Mouse (Mus musculus) liver, embryonic 11.5 days (tissue): ENCODE results near the gene S1pr5. TPM values are rescaled to one million over a fixed set of nuclear protein-coding genes. Genes with fewer than 3 reads are reported as not detected.
A peak's percentile ranks its signal among the peaks of the same experiment; 100 is the strongest.
"Not testable (repeated sequence)": the region's sequence is repeated elsewhere in the genome, so short reads cannot be mapped to it uniquely, and the experiment has no call there.

Source experiments
- ATAC-seq: fragments of 200-750 bp; cut with Nextera tagmentation; replicated peaks from 2 replicates; pipeline ENCODE4 v1.8.0; 2017; ENCODE audit warnings: moderate number of reproducible peaks, mild to moderate bottlenecking, moderate TSS enrichment, moderate library complexity; ENCODE audit not compliant: low FRiP score
- DNase-seq: peaks from one replicate; pipeline ENCODE4 v3.0.0-alpha.2; 2017; ENCODE audit warnings: low spot score
- H3K27ac ChIP-seq: fragments of 300-500 bp; sonication (generic); 2 replicates; pipeline ENCODE4 v1.5.1; 2014; ENCODE audit warnings: mild to moderate bottlenecking, low read depth, low read length, control low read depth
- H3K27me3 ChIP-seq: fragments of 300-500 bp; sonication (generic); replicated peaks from 2 replicates; pipeline ENCODE4 v1.6.1; 2014; ENCODE audit warnings: low read length, mixed read lengths; ENCODE audit not compliant: control insufficient read depth, insufficient read depth
- H3K36me3 ChIP-seq: fragments of 300-500 bp; sonication (generic); 2 replicates; pipeline ENCODE4 v1.6.1; 2014; ENCODE audit warnings: mild to moderate bottlenecking, low read length, moderate library complexity, mixed read lengths; ENCODE audit not compliant: control insufficient read depth, insufficient read depth
- H3K4me1 ChIP-seq: fragments of 300-500 bp; sonication (generic); replicated peaks from 2 replicates; pipeline ENCODE4 v1.6.1; 2014; ENCODE audit warnings: low read length, mixed read lengths; ENCODE audit not compliant: control insufficient read depth, insufficient read depth
- H3K4me2 ChIP-seq: fragments of 300-500 bp; sonication (generic); 2 replicates; pipeline ENCODE4 v1.6.1; 2014; ENCODE audit warnings: mild to moderate bottlenecking, control low read depth, moderate library complexity
- H3K4me3 ChIP-seq: fragments of 300-500 bp; sonication (generic); 2 replicates; pipeline ENCODE4 v1.5.1; 2014; ENCODE audit warnings: low read depth, low read length, control low read depth
- H3K9ac ChIP-seq: fragments of 300-500 bp; sonication (generic); 2 replicates; pipeline ENCODE4 v1.6.1; 2014; ENCODE audit warnings: low read depth, low read length, control low read depth
- H3K9me3 ChIP-seq: fragments of 300-500 bp; sonication (generic); 2 replicates; pipeline ENCODE4 v1.6.1; 2016; ENCODE audit warnings: low read length, inconsistent platforms, mixed read lengths; ENCODE audit not compliant: control insufficient read depth
- WGBS: fragments of 180-500 bp; shearing (Covaris S2); extraction: QIAGEN DNeasy Blood & Tissue Kit; methylation state at CpG from one replicate; pipeline ENCODE4 v1.1.7; 2014; 5-methylcytosine and 5-hydroxymethylcytosine counted together
- polyA plus RNA-seq: library from polyadenylated mRNA; unstranded; fragments of >200 nt; fragmentation: Nextera tagmentation; extraction: Ambion mirVana; gene quantifications from 2 replicates; pipeline ENCODE4 v1.2.1, GENCODE M21; 2014

Gene S1pr5
- polyA plus RNA-seq, 1 experiment from 2014 or later: not detected

GRCm38 (mm10) chr9:21274336-21274735 lies 26.1 kb upstream of the S1pr5 start:
- Histone ChIP-seq H3K27me3 (no peaks in the 10 kb centered on the region), H3K9me3 (no peaks in the 10 kb centered on the region), H3K27ac (peak overlapping the region; percentile 16), H3K4me2 (no peak overlapping the region), H3K4me3 (no peak overlapping the region), H3K4me1 (peaks cover 13% of the 10 kb centered on the region), H3K9ac (no peak overlapping the region), H3K36me3 (peaks cover 84% of the 10 kb centered on the region)
- no peak for ATAC-seq
- WGBS: 78% methylated on average over 3 of the region's 3 CpGs
- no peak for DNase-seq

DNA sequence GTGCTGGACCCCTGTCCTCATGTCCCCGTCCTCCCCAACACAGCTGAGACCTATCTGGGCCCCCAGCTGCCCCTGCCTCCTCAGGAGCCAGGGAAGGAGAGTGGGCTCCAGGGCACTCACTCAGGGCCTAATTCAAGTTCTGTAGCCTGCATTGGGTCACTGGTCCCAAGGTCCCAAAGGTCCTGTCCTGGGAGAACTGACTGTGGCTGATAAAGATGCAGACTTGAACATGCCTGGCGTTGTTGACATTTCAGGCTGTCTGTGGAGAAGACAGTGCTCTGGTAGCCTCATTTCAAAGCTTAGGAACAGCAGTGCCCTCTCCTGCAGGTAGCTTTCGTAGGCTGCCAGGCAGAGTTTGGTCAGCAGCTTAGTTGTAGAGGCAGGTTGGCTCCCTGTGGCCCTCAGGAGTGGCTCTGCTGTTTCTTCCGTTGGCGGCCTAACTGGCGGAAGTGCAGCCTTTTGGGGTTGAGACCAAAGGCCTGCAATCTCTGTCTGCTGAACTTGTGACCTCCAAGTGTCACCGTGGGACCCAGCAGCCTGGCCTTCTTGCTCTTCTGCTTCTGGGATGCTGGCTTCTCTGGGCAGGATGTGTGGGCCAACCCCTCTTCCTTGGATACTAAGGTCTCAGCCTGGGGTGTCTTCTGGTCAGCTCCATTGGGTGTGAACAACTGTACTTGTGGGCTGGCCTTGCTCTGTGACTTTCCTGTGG lies 25.4 kb upstream of the S1pr5 start:
- no peak overlapping the region for H3K4me3 ChIP-seq
- H3K36me3 ChIP-seq: peaks cover 81% of the 10 kb centered on the region
- no peaks in the 10 kb centered on the region for H3K9me3 ChIP-seq
- ATAC-seq (no peak; the same call in 1 of the 2 replicates), DNase-seq (no peak)
- H3K27ac ChIP-seq: peak overlapping the region; percentile 16
- H3K9ac ChIP-seq: no peak overlapping the region
- peaks cover 13% of the 10 kb centered on the region for H3K4me1 ChIP-seq
- H3K27me3 ChIP-seq: no peaks in the 10 kb centered on the region
- WGBS: 77% methylated on average over 7 of the region's 7 CpGs
- H3K4me2 ChIP-seq: no peak overlapping the region

DNA sequence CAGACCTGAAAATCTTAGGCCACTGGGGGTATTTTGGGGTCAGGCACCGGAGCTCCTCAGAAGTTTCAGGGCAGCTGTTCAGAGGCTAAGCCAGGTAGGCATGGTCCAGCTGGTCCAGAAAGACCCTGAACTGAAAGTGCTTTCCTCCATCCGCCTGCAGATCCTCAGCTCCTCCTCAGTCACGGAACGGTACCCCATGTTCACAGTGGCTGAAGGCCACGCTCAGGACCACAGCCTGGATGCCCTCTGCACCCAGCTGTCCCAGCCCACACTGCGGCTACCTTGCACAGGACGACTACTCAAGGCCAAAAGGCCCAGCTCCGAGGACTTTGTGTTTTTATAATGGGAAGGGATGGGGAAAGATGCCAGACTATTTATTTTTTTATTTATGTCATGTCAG lies 24.9 kb upstream of the S1pr5 start:
- WGBS: 87% methylated on average over 8 of the region's 8 CpGs
- no peak overlapping the region for H3K4me2 ChIP-seq
- no peak; the same call in 1 of the 2 replicates for ATAC-seq
- DNase-seq: no peak
- H3K36me3 ChIP-seq: peaks cover 84% of the 10 kb centered on the region
- H3K27me3 ChIP-seq: no peaks in the 10 kb centered on the region
- H3K4me3 ChIP-seq: no peak overlapping the region
- no peaks in the 10 kb centered on the region for H3K9me3 ChIP-seq
- H3K4me1 ChIP-seq: peaks cover 13% of the 10 kb centered on the region
- no peak overlapping the region for H3K27ac ChIP-seq
- no peak overlapping the region for H3K9ac ChIP-seq

- Histone ChIP-seq H3K27ac (no peak overlapping the region), H3K27me3 (no peaks in the 10 kb centered on the region), H3K4me2 (no peak overlapping the region), H3K36me3 (peaks cover 78% of the 10 kb centered on the region), H3K9me3 (no peaks in the 10 kb centered on the region), H3K4me3 (no peak overlapping the region), H3K4me1 (peaks cover 13% of the 10 kb centered on the region), H3K9ac (no peak overlapping the region)
- DNase-seq: no peak
- ATAC-seq: no peak
- WGBS: 90% methylated on average over 9 of the region's 9 CpGs
These were observed 24.1 kb upstream of the S1pr5 start for GRCm38 (mm10) chr9:21272391-21272790.

GRCm38 (mm10) chr9:21269590-21269989 lies 21.3 kb upstream of the S1pr5 start:
- H3K27ac ChIP-seq, H3K9ac ChIP-seq, DNase-seq, H3K9me3 ChIP-seq, H3K27me3 ChIP-seq, H3K4me3 ChIP-seq, ATAC-seq, H3K4me2 ChIP-seq: not testable (repeated sequence)
- WGBS: 70% methylated on average over 5 of the region's 5 CpGs
- H3K4me1 ChIP-seq: peaks cover 23% of the 10 kb centered on the region
- H3K36me3 ChIP-seq: peaks cover 62% of the 10 kb centered on the region

GRCm38 (mm10) chr9:21268305-21268704 lies 20.1 kb upstream of the S1pr5 start:
- Histone ChIP-seq H3K9ac (no peak overlapping the region), H3K4me1 (peaks cover 20% of the 10 kb centered on the region)
- WGBS: 95% methylated on average over 16 of the region's 16 CpGs

GRCm38 (mm10) chr9:21266889-21267288 lies 18.6 kb upstream of the S1pr5 start:
- peaks cover 20% of the 10 kb centered on the region for H3K4me1 ChIP-seq
- DNase-seq (no peak), ATAC-seq (no peak)
- peak overlapping the region; percentile 88 for H3K4me2 ChIP-seq
- H3K27ac ChIP-seq: no peak overlapping the region
- H3K36me3 ChIP-seq: peaks cover 36% of the 10 kb centered on the region
- H3K9me3 ChIP-seq: no peaks in the 10 kb centered on the region
- 0 out of 2 replicates have a peak overlapping the region, but pooled peaks have one; percentile 7 for H3K9ac ChIP-seq
- 87% methylated on average over 5 of the region's 5 CpGs for WGBS
- no peaks in the 10 kb centered on the region for H3K27me3 ChIP-seq
- peak overlapping the region; percentile 85 for H3K4me3 ChIP-seq

More at GRCm38 (mm10) chr9:21268305-21268704, 20.1 kb upstream of the S1pr5 start:
- H3K27me3 ChIP-seq: no peaks in the 10 kb centered on the region
- no peak overlapping the region for H3K4me3 ChIP-seq
- H3K27ac ChIP-seq: no peak overlapping the region
- H3K4me2 ChIP-seq: no peak overlapping the region
- DNase-seq: no peak
- H3K36me3 ChIP-seq: peaks cover 50% of the 10 kb centered on the region
- H3K9me3 ChIP-seq: no peaks in the 10 kb centered on the region
- ATAC-seq: no peak

DNA sequence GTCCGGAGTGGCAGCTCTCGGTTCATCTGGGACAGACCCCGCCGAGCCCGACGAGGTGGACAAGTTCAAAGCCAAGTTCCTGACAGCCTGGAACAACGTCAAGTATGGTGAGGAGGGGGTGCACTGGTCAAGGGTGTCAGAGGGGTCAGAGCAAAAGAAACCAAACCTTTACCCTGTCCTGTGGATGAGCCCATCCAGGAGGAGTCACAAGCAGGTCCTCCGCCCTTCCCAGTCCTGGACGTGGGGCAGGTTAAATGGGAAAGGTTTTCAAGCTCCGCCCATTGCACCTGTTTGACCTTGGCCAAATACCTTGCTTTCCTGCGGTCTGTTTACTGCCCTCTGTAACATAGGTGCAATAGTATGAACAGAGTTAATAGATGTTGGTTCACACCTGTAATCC lies 17.4 kb upstream of the S1pr5 start:
- no peak for ATAC-seq
- Histone ChIP-seq H3K4me1 (peaks cover 23% of the 10 kb centered on the region), H3K27ac (peak overlapping the region; percentile 97), H3K9ac (peak overlapping the region; percentile 89), H3K36me3 (peaks cover 25% of the 10 kb centered on the region), H3K9me3 (no peaks in the 10 kb centered on the region), H3K4me2 (peak overlapping the region; percentile 88), H3K27me3 (no peaks in the 10 kb centered on the region), H3K4me3 (peak overlapping the region; percentile 85)
- no peak for DNase-seq
- WGBS: 5% methylated on average over 11 of the region's 11 CpGs

- WGBS: under 1% methylated on average over 49 of the region's 49 CpGs
- peaks cover 23% of the 10 kb centered on the region for H3K4me1 ChIP-seq
These were observed 16.8 kb upstream of the S1pr5 start, which contains the start of gene Atg4d for GRCm38 (mm10) chr9:21265000-21265561. Atg4d (plus strand) TSS chr9:21265293.

More at GRCm38 (mm10) chr9:21265000-21265561, 16.8 kb upstream of the S1pr5 start, which contains the start of gene Atg4d:
- Histone ChIP-seq H3K36me3 (peaks cover 21% of the 10 kb centered on the region), H3K9ac (peak within 1 kb of the TSS; percentile 89), H3K4me3 (peak within 1 kb of the TSS; percentile 85), H3K27ac (peak within 1 kb of the TSS; percentile 97), H3K4me2 (peak within 1 kb of the TSS; percentile 88), H3K27me3 (no peaks in the 10 kb centered on the region), H3K9me3 (no peaks in the 10 kb centered on the region)
- ATAC-seq (peak; percentile 93), DNase-seq (peak; percentile 98)
